Mouse (Mus musculus): Measurements from ENCODE around the gene Cdkal1.

DNA sequence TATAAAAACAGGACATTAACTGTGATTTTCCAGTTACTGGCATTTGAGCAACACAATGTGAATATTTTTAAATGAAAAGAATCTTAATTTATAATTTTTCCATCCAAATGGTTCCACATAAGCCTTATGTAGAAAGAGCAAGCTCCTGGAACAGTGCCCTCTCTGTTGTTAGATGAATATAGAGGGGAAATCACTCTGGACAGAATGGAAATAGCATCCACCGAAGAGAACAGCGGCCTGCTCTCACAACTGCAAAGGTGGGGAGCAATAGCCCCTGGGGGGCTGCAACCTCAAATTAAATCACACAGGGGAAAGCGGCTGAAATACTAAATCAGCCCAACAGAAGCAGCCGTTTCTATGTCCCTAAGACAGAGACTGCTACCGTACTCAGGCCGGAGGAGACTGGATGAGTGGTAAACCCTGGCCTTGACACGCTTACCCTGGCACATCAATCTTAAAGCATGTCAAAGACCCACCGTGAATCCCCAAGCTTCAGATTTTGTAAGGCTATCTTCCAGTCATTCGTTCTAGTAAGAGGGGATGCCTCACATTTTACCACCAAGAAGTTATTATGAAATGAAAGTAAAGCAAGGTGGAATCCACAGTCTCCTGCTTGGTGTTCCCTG, 300.2 kb downstream of the Cdkal1 start:
- TF ChIP-seq CTCF (IDR thresholded peaks at IDR 0.05; ENCODE audit: low read depth) (no peak), EP300 (IDR thresholded peaks at IDR 0.05; ENCODE audit: low read depth) (no peak)

Measured in liver, postnatal 0 days (tissue).